In the genomic region with DNA sequence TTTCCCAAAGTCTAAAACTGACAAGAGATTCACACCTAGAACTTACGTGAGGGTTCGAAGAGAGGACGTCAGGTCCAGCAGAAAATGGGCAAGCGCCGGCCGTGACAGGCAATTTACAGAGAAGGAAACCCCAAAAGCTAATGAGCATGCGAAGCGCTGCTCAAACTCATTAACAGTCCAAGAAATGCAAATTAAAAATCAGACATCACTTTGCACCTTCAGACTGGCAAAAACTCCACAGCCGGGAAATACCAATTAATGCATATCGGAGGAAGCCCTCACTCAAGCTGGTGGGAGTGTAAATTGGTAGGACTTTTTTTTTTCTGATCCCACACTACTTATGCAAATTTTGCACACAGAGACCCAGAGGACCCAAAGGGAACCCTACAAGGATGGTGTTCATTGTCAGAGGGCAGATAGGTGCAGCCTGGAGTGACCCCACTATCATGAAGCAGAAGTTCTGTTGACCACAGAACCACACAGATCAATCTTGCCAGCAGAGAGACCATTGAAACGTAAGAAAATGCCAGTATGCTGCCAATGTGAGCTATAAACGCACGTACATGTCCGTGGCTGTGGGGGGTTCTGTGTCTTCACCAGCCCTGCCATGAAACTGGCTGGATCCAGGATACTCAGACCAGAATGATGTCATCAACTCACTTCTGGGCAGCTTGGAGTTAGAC, we compare ENCODE assay signal across 25 mouse cellular contexts.
DNase-seq lines count a peak whose midpoint lies in the region; ATAC-seq and TF ChIP-seq lines count a peak whose summit lies in the region.
"Had no signal": no experiment of that assay in that cellular context is flagged by ENCODE, and none has a peak within 500 bp of the region (broad histone marks: within the 10 kb centered on the region; RNA-seq: fewer than 3 reads in every experiment).

No protein-coding gene starts in this region.

- H3K9ac ChIP-seq in CH12.LX (ENCODE audit: insufficient read depth, low read depth): peak overlapping the region; percentile 22; the same call in 1 of the 2 replicates
- H3K9ac ChIP-seq in forebrain, embryonic 13.5 days: no peak overlapping the region
- no peak overlapping the region for H3K9ac ChIP-seq in liver, embryonic 11.5 days (ENCODE audit: low read depth, low read length)
- H3K9ac ChIP-seq: heart, embryonic 13.5 days; kidney, embryonic 15.5 days; liver, embryonic 13.5 days had no signal

- no peak overlapping the region for H3K4me3 ChIP-seq in CH12.LX (replicated peaks in 1 of 3; ENCODE audit: low read depth in 2 of 3, low read length in 2 of 3, poor library complexity in 1 of 3)
- no peak overlapping the region for H3K4me3 ChIP-seq in forebrain, embryonic 13.5 days
- H3K4me3 ChIP-seq in liver, embryonic 11.5 days (ENCODE audit: low read depth, low read length): no peak overlapping the region
- H3K4me3 ChIP-seq: erythroblast, embryonic 14.5 days; heart, embryonic 13.5 days; kidney, embryonic 15.5 days; liver, embryonic 13.5 days had no signal

- no peak overlapping the region for H3K27ac ChIP-seq in CH12.LX (ENCODE audit: insufficient read depth, low read depth)
- H3K27ac ChIP-seq in forebrain, embryonic 13.5 days: peak overlapping the region; percentile 82
- H3K27ac ChIP-seq in liver, embryonic 11.5 days (ENCODE audit: low read depth, low read length): no peak overlapping the region
- H3K27ac ChIP-seq: heart, embryonic 13.5 days; kidney, embryonic 15.5 days; liver, embryonic 13.5 days had no signal

- dilution Hi-C loops in CH12.LX (cut with MboI; ENCODE audit: extremely low pct_ligation_motif_present, extremely low pct_unique_long_range_greater_than_20kb, low sequenced_read_pairs): no loop called here

- TF ChIP-seq RAD21 in CH12.LX (IDR thresholded peaks at IDR 0.05; ENCODE audit: low read depth, low read length): no peak

- in situ Hi-C loops in CH12.LX (cut with MboI; ENCODE audit: low pct_ligation_motif_present, low pct_unique_long_range_greater_than_20kb, low sequenced_read_pairs): no loop called here

- no peaks in the 10 kb centered on the region for H3K9me3 ChIP-seq in CH12.LX (replicated peaks; ENCODE audit: low read length)
- no peaks in the 10 kb centered on the region for H3K9me3 ChIP-seq in forebrain, embryonic 13.5 days (replicated peaks)
- H3K9me3 ChIP-seq in liver, embryonic 11.5 days (ENCODE audit: control insufficient read depth, low read length): no peaks in the 10 kb centered on the region
- H3K9me3 ChIP-seq: heart, embryonic 13.5 days; kidney, embryonic 15.5 days; liver, embryonic 13.5 days had no signal

- H3K27me3 ChIP-seq in CH12.LX (replicated peaks): peaks cover 1% of the 10 kb centered on the region
- H3K27me3 ChIP-seq in forebrain, embryonic 13.5 days: 0 out of 2 replicates have a peak, but pooled peaks cover 4% of the 10 kb centered on the region
- peaks cover 26% of the 10 kb centered on the region for H3K27me3 ChIP-seq in liver, embryonic 11.5 days (replicated peaks; ENCODE audit: control insufficient read depth, insufficient read depth, low read length)

- no peaks in the 10 kb centered on the region for H3K79me2 ChIP-seq in CH12.LX (replicated peaks; ENCODE audit: control insufficient read depth, extremely low read depth, insufficient read depth, poor library complexity, severe bottlenecking)

- H3K36me3 ChIP-seq in CH12.LX (replicated peaks in 1 of 2; ENCODE audit: control insufficient read depth in 1 of 2, insufficient read depth in 1 of 2, low read length in 1 of 2): no peaks in the 10 kb centered on the region
- no peaks in the 10 kb centered on the region for H3K36me3 ChIP-seq in forebrain, embryonic 13.5 days (ENCODE audit: poor library complexity, severe bottlenecking)
- H3K36me3 ChIP-seq in liver, embryonic 11.5 days (ENCODE audit: control insufficient read depth, insufficient read depth, low read length): no peaks in the 10 kb centered on the region
- H3K36me3 ChIP-seq: heart, embryonic 13.5 days; kidney, embryonic 15.5 days; liver, embryonic 13.5 days had no signal

- peak overlapping the region; percentile 34; the same call in 1 of the 2 replicates for H3K4me2 ChIP-seq in CH12.LX (ENCODE audit: insufficient read depth, low read depth, poor library complexity, severe bottlenecking)
- H3K4me2 ChIP-seq in forebrain, embryonic 13.5 days: peak overlapping the region; percentile 37
- H3K4me2 ChIP-seq in liver, embryonic 11.5 days: no peak overlapping the region
- H3K4me2 ChIP-seq: heart, embryonic 13.5 days; kidney, embryonic 15.5 days; liver, embryonic 13.5 days had no signal

- no peak for TF ChIP-seq EP300 in CH12.LX (IDR thresholded peaks at IDR 0.05; ENCODE audit: low read length)

- DNase-seq in CH12.LX (ENCODE audit: extremely low read depth): no peak
- DNase-seq in brain, embryonic 14.5 days (ENCODE audit: low read depth): peak; percentile 94
- DNase-seq in liver, embryonic 11.5 days (ENCODE audit: low spot score): no peak
- no peak for DNase-seq in kidney, postnatal 4 days
- DNase-seq in cerebellum, postnatal 36 days: no peak
- DNase-seq: adrenal gland, postnatal 10 days; B cell, adult 2 months; cerebellum, adult 11 months; cerebellum, adult 9-11 months; heart, postnatal 10 days; kidney, adult 18-20 months; kidney, postnatal 25 days; left cerebral cortex, postnatal 4 days; liver, embryonic 13.5 days; lung, adult 18-20 months; lung, postnatal 4 days; right cerebral cortex, postnatal 25 days; thymus, postnatal 14 days had no signal

- no peak for TF ChIP-seq CTCF in CH12.LX (conservative IDR thresholded peaks at IDR 0.05 in 1 of 2, IDR thresholded peaks at IDR 0.05 in 1 of 2; ENCODE audit: low read depth in 2 of 2, low read length in 2 of 2)
- TF ChIP-seq CTCF in brain, embryonic 14.5 days (IDR thresholded peaks at IDR 0.05; ENCODE audit: borderline replicate concordance, extremely low read depth, insufficient read depth, insufficient read length): no peak

- TF ChIP-seq POLR2A in CH12.LX (IDR thresholded peaks at IDR 0.05; ENCODE audit: low read depth, low read length): no peak
- no peak for TF ChIP-seq POLR2A in brain, embryonic 14.5 days (IDR thresholded peaks at IDR 0.05; ENCODE audit: borderline replicate concordance, extremely low read depth, insufficient read depth, insufficient read length, poor library complexity, severe bottlenecking)

- H3K4me1 ChIP-seq in CH12.LX (ENCODE audit: control insufficient read depth in 1 of 2, insufficient read depth in 2 of 2): peaks cover 5 to 14% of the 10 kb centered on the region in 2 experiments; a peak in 2 of 4 replicates
- H3K4me1 ChIP-seq in forebrain, embryonic 13.5 days: peaks cover 58% of the 10 kb centered on the region
- H3K4me1 ChIP-seq in liver, embryonic 11.5 days (replicated peaks; ENCODE audit: control insufficient read depth, insufficient read depth, low read length): no peaks in the 10 kb centered on the region
- H3K4me1 ChIP-seq: liver, embryonic 13.5 days had no signal

- ATAC-seq in forebrain, embryonic 13.5 days: peak; percentile 56; the same call in 1 of the 2 replicates
- peak; percentile 56 for ATAC-seq in granulocyte monocyte progenitor cell, adult 5-6 weeks (replicated peaks; ENCODE audit: poor library complexity, severe bottlenecking)
- no peak for ATAC-seq in liver, embryonic 11.5 days (replicated peaks; ENCODE audit: low FRiP score)
- ATAC-seq: hindbrain, embryonic 16.5 days; lung, postnatal 0 days had no signal

- 36% methylated on average over 14 of the region's 14 CpGs for WGBS in forebrain, embryonic 13.5 days
- WGBS in liver, embryonic 11.5 days: 80% methylated on average over 14 of the region's 14 CpGs

TF ChIP-seq in CH12.LX, 34 proteins besides CTCF, POLR2A, EP300 and RAD21:
- TF ChIP-seq KAT2A (IDR thresholded peaks at IDR 0.05; ENCODE audit: insufficient replicate concordance, low read length) (no peak), BHLHE40 (IDR thresholded peaks at IDR 0.05; ENCODE audit: low read depth, low read length) (0 out of 2 replicates have a peak, but pooled peaks have one; percentile 9), USF1 (IDR thresholded peaks at IDR 0.05; ENCODE audit: low read depth, low read length) (no peak)
